Mouse (Mus musculus) c-Kit-negative CD71-positive TER-119-positive erythroid progenitor cells, embryonic 14.5 days (primary cell): ENCODE data around the gene Npl.
A peak's percentile ranks its signal among the peaks of the same experiment; 100 is the strongest.
"Not testable (repeated sequence)": the region's sequence is repeated elsewhere in the genome, so short reads cannot be mapped to it uniquely, and the experiment has no call there.

Experiments
- DNase-seq: peaks from one replicate; pipeline ENCODE4 v3.0.0-alpha.2; 2013; ENCODE audit warnings: low read depth, low spot score

Npl gene

DNA sequence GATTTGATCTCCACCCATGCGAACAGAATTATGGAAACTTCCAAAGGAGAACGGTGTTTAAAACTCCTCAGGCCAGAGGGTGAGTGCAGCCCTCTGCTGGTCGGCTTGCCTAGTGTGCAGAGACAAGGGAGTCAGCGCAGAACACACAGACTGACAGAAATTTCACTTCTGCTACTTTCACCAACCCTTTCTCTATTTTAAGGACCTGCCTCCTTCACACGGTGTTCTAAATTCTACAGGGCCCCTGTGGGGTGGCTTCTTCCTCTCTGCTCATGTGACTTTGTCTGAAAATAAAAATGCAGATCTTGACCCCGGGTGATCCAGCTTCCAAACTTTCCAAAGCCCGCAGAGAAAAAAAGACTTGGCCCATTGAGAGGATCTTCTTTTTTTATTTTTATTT, 60.7 kb downstream of the Npl start:
- no peak for DNase-seq

DNA sequence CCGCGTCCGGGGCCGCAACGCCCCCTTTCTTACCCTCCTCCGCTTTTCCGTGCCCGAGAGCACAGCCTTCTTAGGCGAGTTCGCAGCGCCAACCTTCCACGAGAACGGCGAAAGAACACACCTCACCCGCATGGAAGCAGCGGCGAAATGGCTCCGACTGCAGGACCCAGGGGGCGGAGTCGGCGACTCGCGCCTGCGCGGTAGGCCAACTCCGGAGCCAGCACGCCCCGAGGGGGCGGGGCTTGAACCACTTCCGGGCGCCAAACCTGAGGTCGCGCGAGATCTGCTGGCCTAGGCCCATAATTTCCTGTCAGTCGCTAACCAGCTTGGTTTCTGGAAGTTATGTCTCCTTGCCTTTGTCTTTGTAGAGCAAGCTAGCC, 62.4 kb downstream of the Npl start, which contains the start of gene Dhx9:
Gene Dhx9 (minus strand): TSS at position 161 of the 380 bp plus-strand sequence.
- DNase-seq, result peak; percentile 90

DNA sequence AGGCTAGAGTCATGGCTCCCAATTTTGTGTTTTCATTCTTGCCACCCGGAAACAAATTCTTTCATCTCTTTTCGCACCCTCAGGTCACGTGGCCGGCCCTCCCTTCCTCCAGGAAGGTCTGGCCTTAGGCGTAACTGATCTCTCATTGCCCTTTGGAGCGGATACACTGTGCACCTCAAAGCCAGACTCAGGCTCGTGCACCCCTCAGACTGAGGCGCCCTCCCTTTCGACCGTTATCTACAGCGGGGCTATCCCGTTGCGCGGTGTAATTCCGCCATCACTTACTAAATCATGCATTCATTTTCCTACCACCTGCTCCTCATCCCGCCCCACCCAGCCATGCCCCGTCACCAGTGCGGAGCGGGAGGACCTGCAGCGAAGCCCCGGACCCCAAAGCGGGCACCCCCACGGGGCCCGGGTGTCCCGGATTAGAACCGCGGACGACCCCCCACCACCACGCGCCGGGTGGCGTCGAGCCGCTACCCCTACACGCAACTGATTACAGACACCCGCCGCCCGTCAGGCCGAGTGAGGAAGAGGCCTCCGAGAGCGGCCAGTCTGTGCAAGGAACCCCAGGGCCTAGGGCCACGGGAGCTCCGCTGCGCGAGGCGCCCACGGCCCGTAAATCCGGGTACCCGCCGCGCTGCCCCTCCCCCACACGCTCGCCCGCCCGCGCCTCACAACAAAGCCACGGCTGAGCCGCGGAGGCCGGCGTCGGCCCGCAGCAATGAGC, 62.9 kb downstream of the Npl start:
- DNase-seq, result peak; percentile 51

DNA sequence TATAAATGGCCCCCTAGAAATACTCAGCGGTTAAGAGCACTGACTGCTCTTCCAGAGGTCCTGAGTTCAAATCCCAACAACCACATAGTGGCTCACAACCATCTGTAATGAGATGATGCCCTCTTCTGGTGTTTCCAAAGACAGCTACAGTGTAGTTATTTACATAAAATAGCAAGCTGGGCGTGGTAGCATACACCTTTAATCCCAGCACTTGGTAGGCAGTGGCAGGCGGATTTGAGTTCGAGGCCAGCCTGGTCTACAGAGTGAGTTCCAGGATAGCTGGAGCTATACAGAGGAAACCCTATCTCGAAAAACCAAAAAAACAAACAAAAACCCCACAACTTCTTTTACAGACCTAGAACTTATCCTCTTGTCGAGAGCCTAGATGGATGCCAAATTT, 63.7 kb downstream of the Npl start:
- DNase-seq, result not testable (repeated sequence)

DNA sequence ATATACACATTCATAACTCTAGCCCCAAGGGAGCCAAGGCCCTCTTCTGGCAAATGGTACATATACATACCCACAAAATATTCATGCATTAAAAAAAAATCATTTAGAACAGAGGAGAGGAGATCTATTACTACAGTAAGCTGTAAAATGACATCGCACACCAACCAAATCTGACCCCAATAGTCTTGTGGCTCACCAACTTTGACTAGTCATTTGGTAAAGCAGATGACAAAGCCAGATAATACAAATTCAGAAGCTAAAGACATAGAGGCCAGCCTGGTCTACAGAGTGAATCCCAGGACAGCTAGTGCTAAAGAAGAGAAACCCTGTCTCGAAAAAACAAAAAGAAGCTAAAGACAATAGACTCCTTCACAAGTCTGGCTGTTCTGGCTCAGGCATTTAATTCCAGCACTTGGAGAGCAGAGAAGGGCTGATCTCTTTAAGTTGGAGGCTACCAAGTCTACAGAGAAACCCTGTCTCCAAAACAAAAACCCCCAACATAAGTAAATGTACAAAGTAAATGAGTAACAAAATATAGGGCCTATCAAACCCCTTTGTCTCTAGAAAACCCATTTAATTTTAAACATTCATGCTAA, 64.5 kb downstream of the Npl start:
- DNase-seq, result no peak

DNA sequence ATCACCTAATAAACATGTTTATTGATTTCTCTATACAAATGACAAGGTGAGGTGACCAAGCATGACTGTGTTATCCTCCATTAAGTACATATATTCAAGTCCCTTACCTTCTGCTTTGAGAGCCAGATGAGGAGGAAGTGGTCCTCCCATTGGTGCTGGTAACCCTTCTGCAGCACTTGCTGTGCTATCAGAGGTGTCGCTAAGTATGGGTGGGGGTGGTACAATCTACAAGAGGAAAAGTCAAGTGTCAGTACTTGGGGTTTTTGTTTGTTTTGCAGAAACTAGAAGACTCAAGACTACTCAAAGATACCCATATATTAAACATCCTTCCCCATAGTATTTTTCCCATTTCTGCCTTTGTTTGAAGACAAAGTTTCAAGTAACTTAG, 68.8 kb downstream of the Npl start:
- DNase-seq, result no peak

DNA sequence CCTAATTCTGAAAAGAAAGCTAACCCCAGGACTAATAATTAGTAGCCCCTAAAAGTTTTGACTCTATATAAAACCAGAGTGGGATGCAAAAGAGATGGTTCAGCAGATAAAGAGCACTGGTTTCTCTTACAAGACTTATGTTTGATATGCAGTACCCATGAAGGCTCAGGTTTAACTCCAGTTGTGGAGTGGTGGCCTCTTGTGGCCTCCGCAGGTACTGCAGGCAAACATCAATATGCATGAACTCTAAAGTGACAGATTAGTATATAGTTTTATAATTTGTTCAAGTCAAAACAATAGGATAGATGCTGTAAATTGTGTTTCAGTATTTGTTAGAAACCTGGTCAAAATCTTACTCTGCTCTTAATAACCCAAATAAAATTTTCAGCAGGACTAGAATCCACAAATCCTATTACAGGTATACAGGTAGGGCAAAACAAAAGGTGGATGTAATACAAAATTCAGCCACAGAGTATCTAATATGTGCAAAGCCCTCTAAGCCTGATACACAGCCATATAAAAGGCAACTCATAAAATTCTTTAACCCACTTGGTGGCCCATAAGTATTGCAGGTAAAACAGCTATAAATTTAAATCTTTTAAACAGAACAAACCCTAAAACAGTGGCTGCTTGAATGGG, 69.3 kb downstream of the Npl start:
- DNase-seq, result peak; percentile 52

DNA sequence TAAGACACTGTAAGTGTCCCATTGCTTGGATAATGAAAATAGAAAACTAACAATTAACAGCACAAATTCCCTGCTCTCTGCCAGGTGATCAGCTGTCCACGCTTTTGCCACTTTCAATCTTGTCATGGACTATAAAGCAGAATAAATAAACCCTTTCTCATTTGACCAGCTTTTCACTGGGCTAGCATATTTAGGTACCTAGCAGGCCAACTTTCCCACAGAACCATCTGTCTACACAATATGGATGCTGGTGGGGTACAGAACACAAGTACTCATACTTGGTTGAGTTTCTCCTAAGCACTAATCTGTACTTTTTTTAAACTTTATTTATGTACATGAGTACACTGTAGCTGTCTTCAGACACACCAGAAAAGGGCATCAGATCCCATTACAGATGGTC, 70.5 kb downstream of the Npl start:
- DNase-seq, result no peak

DNA sequence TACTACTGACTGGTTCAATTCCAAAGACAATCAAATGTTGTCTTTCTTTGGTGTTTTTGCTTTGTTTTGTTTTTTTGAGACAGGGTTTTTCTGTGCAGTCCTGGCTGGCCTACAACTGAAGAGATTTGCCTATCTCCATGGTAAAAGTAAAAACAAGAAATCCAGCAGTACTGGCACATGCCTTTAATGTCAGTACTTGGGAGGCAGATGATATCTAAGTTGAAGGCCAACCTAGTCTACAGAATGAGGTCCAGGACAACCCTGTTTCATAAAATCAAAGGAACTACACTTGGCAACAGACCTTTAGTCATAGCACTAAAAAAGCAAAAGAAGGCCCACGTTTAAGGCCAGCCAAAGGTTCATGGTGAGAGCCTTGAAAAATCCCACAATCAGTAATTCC, 88.0 kb downstream of the Npl start:
- no peak for DNase-seq

DNA sequence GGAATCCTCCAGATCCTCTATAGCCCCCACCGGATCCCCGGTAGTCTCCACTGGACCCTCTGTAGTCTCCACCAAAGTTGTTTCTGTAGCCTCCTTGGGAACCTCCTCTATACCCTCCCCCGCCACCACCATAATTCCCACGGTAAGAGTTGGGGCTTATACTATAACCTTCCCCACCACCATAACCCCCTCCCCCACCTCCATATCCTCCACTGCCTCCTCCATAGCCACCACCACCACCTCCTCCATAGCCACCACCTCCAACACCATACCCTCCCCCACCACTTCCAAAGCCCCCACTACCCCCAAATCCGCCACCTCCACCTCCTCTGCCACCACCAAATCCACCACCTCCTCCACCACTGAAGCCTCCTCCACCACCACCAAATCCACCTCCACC, 93.7 kb downstream of the Npl start:
- no peak for DNase-seq

DNA sequence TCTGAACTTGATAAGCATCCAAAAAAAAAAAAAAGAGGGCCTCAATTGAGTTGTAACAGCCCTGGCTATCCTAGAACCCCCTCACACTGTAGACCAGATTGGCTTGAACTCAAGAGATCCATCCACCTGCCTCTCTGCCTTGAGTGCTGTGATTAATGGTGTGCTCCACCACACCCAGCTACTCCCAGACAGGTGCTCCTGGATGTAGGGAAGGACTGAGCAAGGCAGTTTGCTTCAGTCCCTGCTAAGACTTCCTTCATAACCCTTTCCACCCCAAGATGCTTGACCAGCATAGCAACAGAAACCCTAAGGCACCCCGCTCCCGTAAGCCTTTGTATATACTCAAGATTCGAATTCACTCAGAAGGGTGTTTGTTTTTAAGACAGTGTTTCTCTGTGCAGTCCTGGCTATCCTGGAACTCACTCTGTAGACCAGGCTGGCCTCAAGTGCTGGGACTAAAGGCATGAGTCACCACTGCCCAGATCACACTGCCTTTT, 96.7 kb downstream of the Npl start:
- no peak for DNase-seq
